ENCODE assay signal across 8 mouse cellular contexts in genomic region chr12:101816810-101817209, GRCm38 (mm10). TPM values are rescaled to one million over a fixed set of nuclear protein-coding genes. Genes with fewer than 3 reads are reported as not detected.
DNase-seq lines count a peak whose midpoint lies in the region; ATAC-seq lines count a peak whose summit lies in the region.

No protein-coding gene starts in this region.

- peaks cover 7 to 16% of the 10 kb centered on the region in 2 experiments; a peak in 2 of 4 replicates for H3K4me1 ChIP-seq in heart, embryonic 14.5 days (ENCODE audit: control insufficient read depth in 2 of 2, insufficient read depth in 2 of 2, low read length in 2 of 2)
- H3K4me1 ChIP-seq in embryonic facial prominence, embryonic 11.5 days (ENCODE audit: control insufficient read depth, insufficient read depth, low read length), result 0 out of 2 replicates have a peak, but pooled peaks cover 2% of the 10 kb centered on the region
- H3K4me1 ChIP-seq in lung, embryonic 16.5 days (replicated peaks; ENCODE audit: control insufficient read depth, insufficient read depth, low read length), result peaks cover 16% of the 10 kb centered on the region
- H3K4me1 ChIP-seq in forebrain, embryonic 16.5 days (replicated peaks; ENCODE audit: control insufficient read depth, insufficient read depth, low read length), result peaks cover 14% of the 10 kb centered on the region

- H3K9ac ChIP-seq in heart, embryonic 14.5 days (ENCODE audit: low read length), result peak overlapping the region; percentile 54; the same call in 1 of the 2 replicates
- no peak overlapping the region for H3K9ac ChIP-seq in embryonic facial prominence, embryonic 11.5 days (replicated peaks; ENCODE audit: low read length)
- no peak overlapping the region for H3K9ac ChIP-seq in lung, embryonic 16.5 days (ENCODE audit: low read length)
- no peak overlapping the region for H3K9ac ChIP-seq in forebrain, embryonic 16.5 days (replicated peaks; ENCODE audit: low read depth, low read length)

- ATAC-seq in heart, embryonic 14.5 days (ENCODE audit: insufficient number of reproducible peaks, insufficient read depth, low FRiP score, low read depth), result no peak
- no peak for ATAC-seq in embryonic facial prominence, embryonic 11.5 days (replicated peaks; ENCODE audit: insufficient number of reproducible peaks, low FRiP score, low TSS enrichment, low read depth)
- ATAC-seq in lung, embryonic 16.5 days (ENCODE audit: low read depth), result peak; percentile 13; the same call in 1 of the 2 replicates
- ATAC-seq in forebrain, embryonic 16.5 days, result no peak

- peak overlapping the region; percentile 36 for H3K4me2 ChIP-seq in heart, embryonic 14.5 days (ENCODE audit: low read length)
- no peak overlapping the region for H3K4me2 ChIP-seq in embryonic facial prominence, embryonic 11.5 days (ENCODE audit: low read depth, low read length)
- peak overlapping the region; percentile 87; the same call in 1 of the 2 replicates for H3K4me2 ChIP-seq in lung, embryonic 16.5 days (ENCODE audit: low read depth, low read length)
- H3K4me2 ChIP-seq in forebrain, embryonic 16.5 days (ENCODE audit: low read length), result no peak overlapping the region

- 0 out of 4 replicates have a peak overlapping the region, but pooled peaks of 1 of the 2 experiments have one; percentile 37 for H3K27ac ChIP-seq in heart, embryonic 14.5 days (replicated peaks in 1 of 2; ENCODE audit: control insufficient read depth in 1 of 2, insufficient read depth in 1 of 2, low read depth in 2 of 2, low read length in 2 of 2)
- H3K27ac ChIP-seq in embryonic facial prominence, embryonic 11.5 days (replicated peaks; ENCODE audit: low read depth, low read length), result no peak overlapping the region
- H3K27ac ChIP-seq in lung, embryonic 16.5 days (ENCODE audit: low read length), result no peak overlapping the region
- no peak overlapping the region for H3K27ac ChIP-seq in forebrain, embryonic 16.5 days (ENCODE audit: low read length)

- no peak for DNase-seq in heart, adult 8-10 months (ENCODE audit: low spot score)
- DNase-seq in CD4-positive helper T cell, adult 2 months (ENCODE audit: low read depth, low spot score), result peak; percentile 26
- peak; percentile 59 for DNase-seq in embryonic facial prominence, embryonic 11.5 days (ENCODE audit: low spot score)
- DNase-seq in left cerebral cortex, postnatal 36 days (ENCODE audit: low spot score in 2 of 2), result no peak
- no peak for DNase-seq in frontal cortex, postnatal 10 days (ENCODE audit: low spot score in 2 of 2)

- H3K27me3 ChIP-seq in heart, embryonic 14.5 days (ENCODE audit: control insufficient read depth, insufficient read depth, low read length), result no peaks in the 10 kb centered on the region
- no peaks in the 10 kb centered on the region for H3K27me3 ChIP-seq in embryonic facial prominence, embryonic 11.5 days (ENCODE audit: control insufficient read depth, insufficient read depth, low read length)
- no peaks in the 10 kb centered on the region for H3K27me3 ChIP-seq in lung, embryonic 16.5 days (ENCODE audit: control insufficient read depth, insufficient read depth, low read depth, low read length)
- H3K27me3 ChIP-seq in forebrain, embryonic 16.5 days (replicated peaks; ENCODE audit: control insufficient read depth, insufficient read depth, low read length), result 0 out of 2 replicates have a peak, but pooled peaks cover 13% of the 10 kb centered on the region

- WGBS in heart, embryonic 14.5 days, result 37% methylated on average over 5 of the region's 5 CpGs
- WGBS in embryonic facial prominence, embryonic 11.5 days, result 48% methylated on average over 5 of the region's 5 CpGs
- 42% methylated on average over 5 of the region's 5 CpGs for WGBS in lung, embryonic 16.5 days
- 55% methylated on average over 5 of the region's 5 CpGs for WGBS in forebrain, embryonic 16.5 days

- intact Hi-C loops in left cerebral cortex, postnatal 36 days (cut with DNase I), result loop anchor here (10.0 kb wide), 1 partner anchor 58 kb away; no protein-coding TSS in a partner anchor

- H3K36me3 ChIP-seq in heart, embryonic 14.5 days (ENCODE audit: control insufficient read depth, insufficient read depth, low read length), result no peaks in the 10 kb centered on the region
- no peaks in the 10 kb centered on the region for H3K36me3 ChIP-seq in embryonic facial prominence, embryonic 11.5 days (replicated peaks; ENCODE audit: control insufficient read depth, insufficient read depth, low read depth, low read length)
- H3K36me3 ChIP-seq in lung, embryonic 16.5 days (ENCODE audit: control insufficient read depth, insufficient read depth, low read length), result no peaks in the 10 kb centered on the region
- no peaks in the 10 kb centered on the region for H3K36me3 ChIP-seq in forebrain, embryonic 16.5 days (ENCODE audit: control insufficient read depth, insufficient read depth)

- no peaks in the 10 kb centered on the region for H3K9me3 ChIP-seq in heart, embryonic 14.5 days (ENCODE audit: control insufficient read depth, low read length)
- no peaks in the 10 kb centered on the region for H3K9me3 ChIP-seq in embryonic facial prominence, embryonic 11.5 days (replicated peaks; ENCODE audit: control insufficient read depth, low read length)
- no peaks in the 10 kb centered on the region for H3K9me3 ChIP-seq in lung, embryonic 16.5 days (ENCODE audit: control insufficient read depth, low read length)
- H3K9me3 ChIP-seq in forebrain, embryonic 16.5 days (ENCODE audit: control insufficient read depth, low read length), result no peaks in the 10 kb centered on the region

- H3K4me3 ChIP-seq in heart, embryonic 14.5 days (ENCODE audit: control insufficient read depth in 1 of 2, insufficient read depth in 1 of 2, low read depth in 1 of 2, low read length in 2 of 2), result peak overlapping the region; percentile 27 to 62
- no peak overlapping the region; the same call in 1 of the 2 replicates for H3K4me3 ChIP-seq in embryonic facial prominence, embryonic 11.5 days (ENCODE audit: low read depth, low read length)
- H3K4me3 ChIP-seq in lung, embryonic 16.5 days (ENCODE audit: low read length), result peak overlapping the region; percentile 28
- no peak overlapping the region for H3K4me3 ChIP-seq in forebrain, embryonic 16.5 days (replicated peaks; ENCODE audit: low read length)

RNA-seq across cellular contexts. Expression of gene Fbln5, which starts 2.0 kb away (rescaled TPM):
- 108 and 152 TPM in 2 replicates for polyA plus RNA-seq in heart, embryonic 14.5 days (2014; fragmentation: Nextera tagmentation; extraction: Ambion mirVana)
- total RNA-seq in heart, adult 8-10 months (2022), result 10 to 100 TPM; 19.1 to 22.8 (median 20.8) TPM
- polyA plus RNA-seq in embryonic facial prominence, embryonic 11.5 days (2014; fragmentation: Nextera tagmentation; extraction: Ambion mirVana), result 28.7 and 31.2 TPM in 2 replicates
- polyA plus RNA-seq in lung, embryonic 16.5 days (2015; fragmentation: Nextera tagmentation; extraction: Ambion mirVana), result 180 and 194 TPM in 2 replicates
- 1 to 10 TPM; 5.2 to 7.7 TPM for total RNA-seq in left cerebral cortex, postnatal 36 days (2021)
- 7.9 and 13.5 TPM in 2 replicates for polyA plus RNA-seq in forebrain, embryonic 16.5 days (2015; fragmentation: Nextera tagmentation; extraction: Ambion mirVana)

Comparison
In these comparisons a context has a peak if more than half of its experiments do, and no peak if none do; other contexts are left out.
1. H3K4me2 ChIP-seq: peak in heart, embryonic 14.5 days (single experiment) and lung, embryonic 16.5 days (single experiment); none in embryonic facial prominence, embryonic 11.5 days (single experiment) and forebrain, embryonic 16.5 days (single experiment).
2. H3K4me3 ChIP-seq: peak in heart, embryonic 14.5 days (2 of 2) and lung, embryonic 16.5 days (single experiment); none in embryonic facial prominence, embryonic 11.5 days (single experiment) and forebrain, embryonic 16.5 days (single experiment).
3. DNase-seq: peak in CD4-positive helper T cell, adult 2 months (single experiment) and embryonic facial prominence, embryonic 11.5 days (single experiment); none in heart, adult 8-10 months (single experiment), left cerebral cortex, postnatal 36 days (0 of 2) and frontal cortex, postnatal 10 days (0 of 2).